In the genomic region with DNA sequence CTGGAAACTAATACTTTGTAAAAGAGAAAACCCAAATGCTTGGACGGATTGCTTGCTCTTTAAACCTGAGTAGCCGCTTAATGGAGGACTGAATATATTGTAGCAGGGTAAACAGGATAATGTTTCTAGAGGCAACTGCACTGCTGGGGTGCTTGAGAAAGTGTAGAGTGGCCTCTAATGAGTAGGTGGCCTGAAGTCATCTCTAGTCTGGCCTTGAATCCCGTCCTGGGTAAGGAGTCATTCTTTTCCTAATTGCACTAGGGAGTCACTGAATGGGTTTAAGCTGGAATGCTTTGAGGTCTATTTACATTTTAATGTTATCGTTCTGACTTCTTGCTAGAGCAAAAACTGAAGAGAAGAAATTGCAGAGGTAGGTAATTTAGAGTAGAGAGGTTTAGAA, we compare ENCODE assay signal across 8 mouse cellular contexts. TPM values are rescaled to one million over a fixed set of nuclear protein-coding genes. Genes with fewer than 3 reads are reported as not detected.
DNase-seq lines count a peak whose midpoint lies in the region; ATAC-seq and TF ChIP-seq lines count a peak whose summit lies in the region.

No protein-coding gene starts in this region.

- no peak for DNase-seq in left cerebral cortex, adult 2 months (ENCODE audit: extremely low spot score in 1 of 2, low spot score in 2 of 2)
- DNase-seq in left cerebral cortex, postnatal 4 days = no peak
- DNase-seq in embryonic facial prominence, embryonic 10.5 days (ENCODE audit: low spot score) = no peak
- DNase-seq in intestine, embryonic 14.5 days (ENCODE audit: low spot score) = no peak
- no peak for DNase-seq in urinary bladder, postnatal 10 days (ENCODE audit: low spot score)
- DNase-seq in cerebellum, postnatal 36 days = no peak

- H3K9me3 ChIP-seq in embryonic facial prominence, embryonic 10.5 days = no peaks in the 10 kb centered on the region
- H3K9me3 ChIP-seq in intestine, embryonic 14.5 days (ENCODE audit: control insufficient read depth, low read length) = no peaks in the 10 kb centered on the region
- H3K9me3 ChIP-seq in neural tube, embryonic 12.5 days = no peaks in the 10 kb centered on the region

- H3K27me3 ChIP-seq in embryonic facial prominence, embryonic 10.5 days (replicated peaks; ENCODE audit: low read depth, poor library complexity, severe bottlenecking) = no peaks in the 10 kb centered on the region
- no peaks in the 10 kb centered on the region for H3K27me3 ChIP-seq in intestine, embryonic 14.5 days (replicated peaks; ENCODE audit: control insufficient read depth, insufficient read depth, low read length)
- H3K27me3 ChIP-seq in neural tube, embryonic 12.5 days (replicated peaks) = no peaks in the 10 kb centered on the region

- H3K9ac ChIP-seq in intestine, embryonic 14.5 days (ENCODE audit: low read length) = peak overlapping the region; percentile 43
- peak overlapping the region; percentile 51 for H3K9ac ChIP-seq in neural tube, embryonic 12.5 days

- no peak for ATAC-seq in intestine, embryonic 14.5 days (replicated peaks; ENCODE audit: low FRiP score, low TSS enrichment, low read depth)
- no peak for ATAC-seq in neural tube, embryonic 12.5 days (ENCODE audit: low FRiP score, low read depth)
- no peak for ATAC-seq in monocyte, adult 5-6 weeks (replicated peaks; ENCODE audit: insufficient number of reproducible peaks, low FRiP score, low TSS enrichment, poor library complexity, severe bottlenecking)

- intact Hi-C loops in left cerebral cortex, adult 2 months (cut with DNase I) = no loop called here
- intact Hi-C loops in left cerebral cortex, postnatal 4 days (cut with DNase I) = no loop called here

- peak overlapping the region; percentile 95 for H3K4me3 ChIP-seq in left cerebral cortex, adult 2 months
- peak overlapping the region; percentile 83 for H3K4me3 ChIP-seq in embryonic facial prominence, embryonic 10.5 days
- peak overlapping the region; percentile 100 for H3K4me3 ChIP-seq in intestine, embryonic 14.5 days (ENCODE audit: low read depth, low read length)
- H3K4me3 ChIP-seq in neural tube, embryonic 12.5 days = peak overlapping the region; percentile 80

- H3K36me3 ChIP-seq in embryonic facial prominence, embryonic 10.5 days (replicated peaks) = peaks cover 23% of the 10 kb centered on the region
- H3K36me3 ChIP-seq in intestine, embryonic 14.5 days (ENCODE audit: control insufficient read depth, insufficient read depth, low read length) = peaks cover 21% of the 10 kb centered on the region
- H3K36me3 ChIP-seq in neural tube, embryonic 12.5 days = peaks cover 14% of the 10 kb centered on the region

- TF ChIP-seq CTCF in left cerebral cortex, adult 2 months (IDR thresholded peaks at IDR 0.05) = no peak

- no peak overlapping the region; the same call in 1 of the 2 replicates for H3K27ac ChIP-seq in left cerebral cortex, adult 2 months
- peak overlapping the region; percentile 92 for H3K27ac ChIP-seq in embryonic facial prominence, embryonic 10.5 days (replicated peaks)
- no peak overlapping the region for H3K27ac ChIP-seq in intestine, embryonic 14.5 days (ENCODE audit: low read depth)
- H3K27ac ChIP-seq in neural tube, embryonic 12.5 days = no peak overlapping the region

- H3K4me2 ChIP-seq in intestine, embryonic 14.5 days (ENCODE audit: low read length) = peak overlapping the region; percentile 88
- H3K4me2 ChIP-seq in neural tube, embryonic 12.5 days (replicated peaks) = peak overlapping the region; percentile 81

- WGBS in embryonic facial prominence, embryonic 10.5 days = 9% methylated on average over 4 of the region's 4 CpGs
- WGBS in intestine, embryonic 14.5 days = 6% methylated on average over 4 of the region's 4 CpGs
- 6% methylated on average over 4 of the region's 4 CpGs for WGBS in neural tube, embryonic 12.5 days

- H3K4me1 ChIP-seq in embryonic facial prominence, embryonic 10.5 days = peaks cover 19% of the 10 kb centered on the region
- H3K4me1 ChIP-seq in intestine, embryonic 14.5 days (replicated peaks; ENCODE audit: control insufficient read depth, insufficient read depth, low read length) = peaks cover 15% of the 10 kb centered on the region
- peaks cover 15% of the 10 kb centered on the region for H3K4me1 ChIP-seq in neural tube, embryonic 12.5 days

RNA-seq across cellular contexts. Expression of gene Zmat5, which starts 0.7 kb away (rescaled TPM):
- total RNA-seq in left cerebral cortex, adult 2 months (2021) = 10 to 100 TPM; 31.1 to 33.9 TPM
- 10 to 100 TPM; 24.9 to 31.3 TPM for total RNA-seq in left cerebral cortex, postnatal 4 days (2021)
- 75.4 and 82.4 TPM in 2 replicates for polyA plus RNA-seq in embryonic facial prominence, embryonic 10.5 days (2016; fragmentation: Nextera tagmentation; extraction: Ambion mirVana)
- polyA plus RNA-seq in intestine, embryonic 14.5 days (2014; fragmentation: Nextera tagmentation; extraction: Ambion mirVana) = 59.4 and 63.8 TPM in 2 replicates
- 79.2 and 82.7 TPM in 2 replicates for polyA plus RNA-seq in neural tube, embryonic 12.5 days (2016; fragmentation: Nextera tagmentation; extraction: Ambion mirVana)
- total RNA-seq in monocyte, adult 5-6 weeks (2017) = 5.9 to 15.2 TPM (median 8.8 TPM) in 3 replicates

RNA-seq across cellular contexts. Expression of gene Uqcr10, which starts 1.0 kb away (rescaled TPM):
- 100 to 1,000 TPM; 362 to 374 TPM for total RNA-seq in left cerebral cortex, adult 2 months (2021)
- total RNA-seq in left cerebral cortex, postnatal 4 days (2021) = 100 to 1,000 TPM; 253 to 282 TPM
- 661 and 685 TPM in 2 replicates for polyA plus RNA-seq in embryonic facial prominence, embryonic 10.5 days (2016; fragmentation: Nextera tagmentation; extraction: Ambion mirVana)
- polyA plus RNA-seq in intestine, embryonic 14.5 days (2014; fragmentation: Nextera tagmentation; extraction: Ambion mirVana) = 954 and 1,060 TPM in 2 replicates
- 518 and 541 TPM in 2 replicates for polyA plus RNA-seq in neural tube, embryonic 12.5 days (2016; fragmentation: Nextera tagmentation; extraction: Ambion mirVana)
- 46.1 to 75.5 TPM (median 70.1 TPM) in 3 replicates for total RNA-seq in monocyte, adult 5-6 weeks (2017)

RNA-seq across cellular contexts. Expression of gene Cabp7, which starts 41.4 kb away (rescaled TPM):
- 10 to 100 TPM; 15.6 to 22.7 TPM for total RNA-seq in left cerebral cortex, adult 2 months (2021)
- total RNA-seq in left cerebral cortex, postnatal 4 days (2021) = 1 to 10 TPM; 2.2 to 4.3 TPM
- 0.19 and 0.57 TPM in 2 replicates for polyA plus RNA-seq in embryonic facial prominence, embryonic 10.5 days (2016; fragmentation: Nextera tagmentation; extraction: Ambion mirVana)
- 0.15 and 0.16 TPM in 2 replicates for polyA plus RNA-seq in intestine, embryonic 14.5 days (2014; fragmentation: Nextera tagmentation; extraction: Ambion mirVana)
- polyA plus RNA-seq in neural tube, embryonic 12.5 days (2016; fragmentation: Nextera tagmentation; extraction: Ambion mirVana) = 5.1 TPM in 2 replicates
- total RNA-seq in monocyte, adult 5-6 weeks (2017) = 0.85 TPM in 1 of 3 replicates, not detected in the others
